Mouse (Mus musculus) spleen, adult 2 months (tissue): Measurements from ENCODE around the gene Slc30a3.

ENCODE experiments used
- CTCF ChIP-seq: fragments of 200-500 bp; IDR thresholded peaks from 2 replicates; pipeline ENCODE4 v1.5.1; 2011; ENCODE audit warnings: mild to moderate bottlenecking, inconsistent platforms; ENCODE audit not compliant: insufficient read depth, insufficient read length, insufficient replicate concordance; ENCODE audit errors: extremely low read depth
- POLR2A ChIP-seq: fragments of 200-500 bp; IDR thresholded peaks from 2 replicates; pipeline ENCODE4 v1.6.1; 2011; ENCODE audit warnings: low read depth, low read length, inconsistent platforms

GRCm38 (mm10) chr5:31108000-31108490 is at the start of gene Slc30a3:
- no peak for TF ChIP-seq CTCF
- TF ChIP-seq POLR2A: no peak
